Mouse (Mus musculus) ES-E14 (cell line): Measurements from ENCODE around the gene Gpr6.

Source experiments
- CHD2 ChIP-seq: IDR thresholded peaks from 2 replicates; pipeline ENCODE4 v1.6.1; 2014; ENCODE audit warnings: mild to moderate bottlenecking, low read depth, low read length, inconsistent platforms
- HCFC1 ChIP-seq: IDR thresholded peaks from 2 replicates; pipeline ENCODE4 v1.6.1; 2012; ENCODE audit warnings: low read length, inconsistent platforms, borderline replicate concordance; ENCODE audit not compliant: insufficient read depth
- ZC3H11A ChIP-seq: IDR thresholded peaks from 2 replicates; pipeline ENCODE4 v1.6.1; 2012; ENCODE audit warnings: low read depth, mild to moderate bottlenecking, inconsistent platforms, low read length, borderline replicate concordance

DNA sequence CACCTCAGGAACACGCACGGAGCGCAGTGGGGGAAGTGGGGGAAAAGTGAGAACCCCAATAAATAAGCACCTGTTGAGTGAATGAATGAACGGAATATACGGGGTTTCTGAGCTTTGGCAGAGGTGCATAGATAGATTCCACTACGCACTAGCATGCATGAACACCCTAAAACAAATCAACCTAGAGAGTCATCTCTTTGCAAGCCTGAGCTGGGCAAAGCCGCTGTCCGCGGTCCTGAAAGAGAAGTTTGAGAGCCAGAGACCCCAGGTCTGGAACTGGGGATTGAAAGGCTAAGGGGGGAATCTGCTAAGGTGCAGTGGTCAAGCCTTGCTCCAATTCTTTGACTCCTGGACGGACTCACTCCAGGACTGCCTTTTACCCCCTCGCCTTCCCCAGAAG, 389 bp downstream of the Gpr6 start:
- TF ChIP-seq CHD2: no peak
- TF ChIP-seq HCFC1: no peak
- no peak for TF ChIP-seq ZC3H11A
